Mouse (Mus musculus) intestine, embryonic 15.5 days (tissue): ENCODE results near the gene Usp49. TPM values are rescaled to one million over a fixed set of nuclear protein-coding genes. Genes with fewer than 3 reads are reported as not detected.
"Not testable (repeated sequence)": the region's sequence is repeated elsewhere in the genome, so short reads cannot be mapped to it uniquely, and the experiment has no call there.

Source experiments
- ATAC-seq: fragments of 200-750 bp; cut with Nextera tagmentation; 2 replicates; pipeline ENCODE4 v1.8.0; 2017; ENCODE audit warnings: moderate TSS enrichment, moderate library complexity
- H3K27ac ChIP-seq: fragments of 300-500 bp; sonication (generic); 2 replicates; pipeline ENCODE4 v1.5.1; 2015; ENCODE audit warnings: mild to moderate bottlenecking, inconsistent platforms
- H3K27me3 ChIP-seq: fragments of 300-500 bp; sonication (generic); replicated peaks from 2 replicates; pipeline ENCODE4 v1.6.1; 2015; ENCODE audit warnings: inconsistent platforms
- H3K36me3 ChIP-seq: fragments of 300-500 bp; sonication (generic); 2 replicates; pipeline ENCODE4 v1.6.1; 2015; ENCODE audit warnings: inconsistent platforms
- H3K4me1 ChIP-seq: fragments of 300-500 bp; sonication (generic); replicated peaks from 2 replicates; pipeline ENCODE4 v1.6.1; 2015; ENCODE audit warnings: inconsistent platforms
- H3K4me2 ChIP-seq: fragments of 300-500 bp; sonication (generic); replicated peaks from 2 replicates; pipeline ENCODE4 v1.6.1; 2015; ENCODE audit warnings: mild to moderate bottlenecking, inconsistent platforms
- H3K4me3 ChIP-seq: fragments of 300-500 bp; sonication (generic); replicated peaks from 2 replicates; pipeline ENCODE4 v1.5.1; 2015; ENCODE audit warnings: inconsistent platforms
- H3K9ac ChIP-seq: fragments of 300-500 bp; sonication (generic); 2 replicates; pipeline ENCODE4 v1.6.1; 2015; ENCODE audit warnings: inconsistent platforms
- H3K9me3 ChIP-seq: fragments of 300-500 bp; sonication (generic); 2 replicates; pipeline ENCODE4 v1.6.1; 2016; ENCODE audit warnings: inconsistent platforms
- WGBS: fragments of 180-500 bp; shearing (Covaris S2); methylation state at CpG from one replicate; pipeline ENCODE4 v1.1.7; 2015; 5-methylcytosine and 5-hydroxymethylcytosine counted together
- polyA plus RNA-seq: library from polyadenylated mRNA; unstranded; fragments of >200 nt; fragmentation: Nextera tagmentation; extraction: Ambion mirVana; gene quantifications from 2 replicates; pipeline ENCODE4 v1.2.1, GENCODE M21; 2015

Gene Usp49
- polyA plus RNA-seq, 1 experiment from 2014 or later = 5.9 TPM

DNA sequence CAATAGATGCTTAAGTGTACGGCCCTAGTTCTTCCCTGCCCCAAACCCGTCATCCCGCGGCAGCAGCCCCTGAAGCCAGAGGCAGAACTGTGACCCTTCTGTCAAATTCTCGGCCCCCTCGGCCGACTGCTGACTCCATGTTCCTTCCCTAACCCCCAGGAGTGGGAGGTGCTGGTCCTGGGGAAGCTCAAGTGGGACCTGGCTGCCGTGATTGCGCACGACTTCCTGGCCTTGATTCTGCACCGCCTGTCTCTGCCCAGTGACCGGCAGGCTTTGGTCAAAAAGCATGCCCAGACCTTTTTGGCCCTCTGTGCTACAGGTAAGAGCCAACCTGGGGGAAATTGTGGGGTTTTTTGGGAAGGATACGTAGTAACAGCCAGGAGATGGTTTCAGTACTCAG, 33.2 kb upstream of the Usp49 start:
- Histone ChIP-seq H3K27ac (peak overlapping the region; percentile 96), H3K36me3 (peaks cover 22% of the 10 kb centered on the region), H3K4me3 (peak overlapping the region; percentile 94), H3K4me1 (peaks cover 32% of the 10 kb centered on the region), H3K9me3 (no peaks in the 10 kb centered on the region), H3K9ac (peak overlapping the region; percentile 89; the same call in 1 of the 2 replicates), H3K4me2 (peak overlapping the region; percentile 79), H3K27me3 (no peaks in the 10 kb centered on the region)
- no peak for ATAC-seq
- 46% methylated on average over 13 of the region's 13 CpGs for WGBS

DNA sequence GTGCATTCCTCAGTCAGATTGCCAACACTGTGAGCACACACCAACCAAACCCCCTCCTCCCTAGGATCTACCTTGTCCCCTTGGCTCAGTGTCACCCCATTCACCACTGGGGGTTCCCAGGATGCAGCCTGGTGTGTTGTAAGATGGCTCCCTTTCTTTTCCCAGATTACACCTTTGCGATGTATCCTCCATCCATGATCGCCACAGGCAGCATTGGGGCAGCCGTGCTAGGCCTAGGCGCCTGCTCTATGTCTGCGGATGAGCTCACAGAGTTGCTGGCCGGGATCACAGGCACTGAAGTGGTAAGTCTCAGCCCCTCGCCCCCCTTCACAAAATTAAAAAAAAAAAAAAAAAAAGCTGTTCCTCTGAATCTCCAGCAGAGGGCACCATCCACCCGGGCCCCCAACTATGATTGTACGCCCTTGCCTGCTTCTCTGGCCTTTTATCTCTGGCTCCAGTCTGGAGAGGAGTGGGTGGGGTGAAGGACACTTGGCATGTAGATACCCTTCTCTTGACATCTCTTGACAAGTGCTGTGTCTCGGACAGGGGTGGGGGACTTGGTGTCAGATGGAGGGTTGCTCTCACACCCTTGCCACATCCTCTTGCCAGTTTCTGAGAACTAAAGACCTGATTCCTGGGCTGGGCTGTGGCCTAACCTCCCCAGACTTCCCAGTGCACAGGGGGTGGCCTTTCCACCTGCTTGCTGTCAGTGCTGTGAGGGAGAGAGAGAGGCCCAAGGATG, 32.5 kb upstream of the Usp49 start:
- H3K27ac ChIP-seq = peak overlapping the region; percentile 96
- H3K9me3 ChIP-seq = no peaks in the 10 kb centered on the region
- ATAC-seq = no peak
- WGBS = 19% methylated on average over 10 of the region's 10 CpGs
- H3K9ac ChIP-seq = peak overlapping the region; percentile 30; the same call in 1 of the 2 replicates
- no peaks in the 10 kb centered on the region for H3K27me3 ChIP-seq
- peaks cover 27% of the 10 kb centered on the region for H3K36me3 ChIP-seq
- peaks cover 27% of the 10 kb centered on the region for H3K4me1 ChIP-seq
- peak overlapping the region; percentile 79 for H3K4me2 ChIP-seq
- peak overlapping the region; percentile 94; the same call in 1 of the 2 replicates for H3K4me3 ChIP-seq

DNA sequence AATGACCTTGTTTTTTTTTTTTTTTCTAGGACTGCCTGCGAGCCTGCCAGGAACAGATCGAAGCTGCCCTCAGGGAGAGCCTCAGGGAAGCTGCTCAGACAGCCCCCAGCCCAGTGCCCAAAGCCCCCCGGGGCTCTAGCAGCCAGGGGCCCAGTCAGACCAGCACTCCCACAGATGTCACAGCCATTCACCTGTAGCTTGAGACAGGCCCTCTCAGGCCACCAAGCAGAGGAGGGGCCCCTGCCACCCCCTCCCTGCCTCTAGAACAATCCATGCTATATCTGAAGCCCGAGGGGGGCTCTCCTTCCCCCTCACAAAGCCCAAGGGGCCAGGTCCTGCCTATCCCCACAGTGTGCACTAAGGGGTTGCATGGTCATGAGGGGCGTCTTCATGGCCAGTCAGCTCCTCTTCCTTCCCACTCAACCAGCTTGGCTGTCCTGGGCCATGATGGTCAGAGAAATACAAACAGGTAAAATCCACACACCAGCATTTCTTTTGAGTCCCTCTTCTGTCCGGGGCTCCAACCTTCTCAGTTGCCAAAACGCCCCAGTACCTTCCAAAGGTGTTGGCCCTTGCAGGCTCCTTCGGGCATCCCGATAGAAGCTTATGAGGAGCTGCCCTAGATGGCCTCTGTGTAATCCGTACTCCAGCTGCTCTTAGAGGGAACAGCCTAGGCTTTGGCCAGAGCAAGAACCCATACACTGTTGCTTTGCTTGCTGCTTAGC, 31.7 kb upstream of the Usp49 start:
- H3K27me3 ChIP-seq, H3K4me2 ChIP-seq, H3K4me3 ChIP-seq, H3K9me3 ChIP-seq, ATAC-seq: not testable (repeated sequence)
- Histone ChIP-seq H3K36me3 (peaks cover 30% of the 10 kb centered on the region), H3K27ac (peak overlapping the region; percentile 96), H3K9ac (0 out of 2 replicates have a peak overlapping the region, but pooled peaks have one; percentile 10), H3K4me1 (peaks cover 27% of the 10 kb centered on the region)
- 75% methylated on average over 10 of the region's 10 CpGs for WGBS

DNA sequence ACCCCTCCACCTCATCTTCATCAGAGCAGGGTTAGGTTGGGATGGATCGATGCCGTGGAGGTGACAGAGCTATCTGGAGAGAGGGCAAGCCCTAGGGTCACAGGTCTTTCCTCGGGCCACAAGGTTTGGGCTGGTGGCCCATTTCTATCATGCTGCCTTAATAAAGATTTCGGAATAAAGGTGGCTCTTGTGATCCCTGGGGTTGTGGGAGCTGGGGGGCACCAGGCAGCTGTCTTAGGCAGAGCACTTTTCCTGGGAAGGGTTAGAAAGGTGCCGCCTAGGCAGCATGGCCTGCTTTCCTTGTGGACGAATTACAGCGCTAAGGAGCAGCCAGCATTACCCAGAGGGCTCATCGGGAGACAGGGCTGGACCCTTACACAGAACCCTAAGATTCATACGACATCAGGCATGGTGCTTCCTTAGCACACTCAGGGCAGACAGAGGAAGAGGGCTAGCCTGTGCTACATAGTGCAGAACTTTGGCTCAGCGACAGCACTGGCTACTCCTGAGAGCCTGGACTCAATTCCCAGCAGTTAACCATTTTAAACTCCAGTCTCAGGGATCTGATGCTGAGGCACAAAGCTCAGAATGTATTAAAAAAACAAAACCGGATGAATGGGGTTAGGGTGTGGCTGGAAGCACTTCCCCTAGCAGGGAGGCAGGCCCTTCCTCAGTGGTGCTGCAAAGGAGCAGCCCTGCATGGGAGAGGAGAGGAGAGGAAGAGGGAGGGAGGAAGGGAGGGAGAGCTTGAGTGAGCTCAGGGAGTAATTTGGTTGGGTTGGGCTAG, 30.8 kb upstream of the Usp49 start:
- Histone ChIP-seq H3K27ac (peak overlapping the region; percentile 56), H3K9ac (no peak overlapping the region)

DNA sequence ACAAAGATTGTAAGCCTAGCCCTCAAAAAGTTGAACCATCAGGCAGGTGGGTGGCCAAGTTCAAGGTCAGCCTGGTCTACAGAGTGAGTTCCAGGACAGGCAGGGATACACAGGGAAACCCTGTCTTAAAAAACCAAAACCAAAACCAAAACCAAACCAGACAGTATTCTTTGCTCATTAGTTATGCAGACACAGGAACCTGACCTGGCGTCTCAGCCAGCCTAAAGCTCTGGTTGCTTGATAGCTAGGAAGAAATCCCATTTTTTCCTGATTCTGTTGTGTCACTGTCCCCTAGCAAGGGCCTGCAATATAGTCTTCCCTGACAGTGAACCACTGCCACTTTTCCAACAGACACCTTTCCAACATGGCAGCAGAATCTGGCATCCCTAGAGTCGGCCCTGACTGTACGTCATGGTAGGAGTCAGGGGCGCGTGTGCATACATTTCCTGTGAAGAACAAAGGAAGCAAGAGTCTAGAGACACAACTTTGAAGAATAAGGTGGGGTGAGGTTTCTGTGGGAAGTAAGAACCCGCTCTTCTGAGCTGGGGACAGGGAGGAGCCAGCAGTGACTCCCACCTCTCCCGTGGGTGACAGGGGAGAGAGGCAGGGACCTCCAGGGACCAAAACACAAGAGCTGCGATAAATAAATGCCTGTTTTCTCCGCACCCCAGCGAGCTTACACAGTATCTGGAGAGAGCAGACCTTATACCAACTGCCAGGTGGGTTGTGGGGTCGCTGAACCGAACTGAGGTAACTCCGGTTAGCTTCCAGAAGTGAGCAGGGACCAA, 29.7 kb upstream of the Usp49 start:
- Histone ChIP-seq H3K36me3 (peaks cover 45% of the 10 kb centered on the region), H3K9ac (no peak overlapping the region), H3K27me3 (no peaks in the 10 kb centered on the region), H3K27ac (peak overlapping the region; percentile 27), H3K4me1 (peaks cover 27% of the 10 kb centered on the region), H3K4me3 (no peak overlapping the region), H3K9me3 (no peaks in the 10 kb centered on the region), H3K4me2 (no peak overlapping the region)
- 82% methylated on average over 13 of the region's 13 CpGs for WGBS
- ATAC-seq = no peak

More for the DNA sequence above, 30.8 kb upstream of the Usp49 start:
- 74% methylated on average over 11 of the region's 11 CpGs for WGBS
- Histone ChIP-seq H3K27me3 (no peaks in the 10 kb centered on the region), H3K4me1 (peaks cover 27% of the 10 kb centered on the region), H3K4me3 (no peak overlapping the region), H3K9me3 (no peaks in the 10 kb centered on the region), H3K36me3 (peaks cover 36% of the 10 kb centered on the region), H3K4me2 (no peak overlapping the region)
- ATAC-seq = no peak

DNA sequence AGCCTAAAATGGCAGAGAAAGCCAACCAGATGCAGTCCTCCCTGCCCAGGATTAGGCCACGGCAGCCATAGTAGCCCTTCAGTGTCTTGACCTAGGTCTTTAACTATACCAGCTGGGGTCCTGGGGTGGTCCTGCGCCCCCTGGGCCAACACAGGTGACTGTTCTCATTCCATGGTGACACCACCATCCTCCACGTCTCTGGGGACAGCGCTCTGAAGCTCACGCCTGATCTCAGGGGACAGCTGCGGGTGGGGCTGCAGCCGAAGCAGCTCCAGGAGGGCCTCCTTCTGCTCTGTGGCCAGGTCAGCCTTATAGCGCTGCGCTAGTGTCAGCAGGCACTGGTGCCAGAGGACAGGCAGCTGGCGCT, 29.1 kb upstream of the Usp49 start:
- H3K4me2 ChIP-seq = no peak overlapping the region
- no peaks in the 10 kb centered on the region for H3K27me3 ChIP-seq
- H3K36me3 ChIP-seq = peaks cover 48% of the 10 kb centered on the region
- peaks cover 23% of the 10 kb centered on the region for H3K4me1 ChIP-seq
- no peak overlapping the region for H3K27ac ChIP-seq
- WGBS = 85% methylated on average over 10 of the region's 10 CpGs
- H3K4me3 ChIP-seq = no peak overlapping the region
- H3K9me3 ChIP-seq = no peaks in the 10 kb centered on the region
- ATAC-seq = no peak
- H3K9ac ChIP-seq = no peak overlapping the region

DNA sequence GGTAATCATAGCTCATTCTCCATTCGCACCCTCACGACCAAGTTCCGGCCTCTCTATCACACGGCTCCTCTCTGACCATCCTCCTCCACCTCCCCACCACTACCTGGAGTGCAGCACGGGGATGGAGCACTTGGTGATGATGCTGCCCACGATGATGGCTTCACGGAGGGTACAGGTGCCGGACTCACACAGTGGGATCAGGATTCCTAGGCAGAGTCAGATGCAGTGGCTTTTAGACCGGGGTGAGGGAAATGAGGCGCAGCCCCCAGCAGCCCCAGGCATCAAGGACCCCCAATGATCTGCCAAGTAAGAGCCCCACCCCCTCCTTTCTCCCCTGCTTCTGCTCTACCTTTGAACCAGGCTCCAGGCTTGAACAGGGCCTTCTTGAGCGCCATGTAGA, 28.2 kb upstream of the Usp49 start:
- ATAC-seq = no peak
- Histone ChIP-seq H3K4me2 (no peak overlapping the region), H3K4me1 (peaks cover 14% of the 10 kb centered on the region), H3K27ac (no peak overlapping the region), H3K9me3 (no peaks in the 10 kb centered on the region), H3K9ac (no peak overlapping the region), H3K27me3 (no peaks in the 10 kb centered on the region), H3K36me3 (peaks cover 56% of the 10 kb centered on the region), H3K4me3 (no peak overlapping the region)
- WGBS = 95% methylated on average over 11 of the region's 11 CpGs

DNA sequence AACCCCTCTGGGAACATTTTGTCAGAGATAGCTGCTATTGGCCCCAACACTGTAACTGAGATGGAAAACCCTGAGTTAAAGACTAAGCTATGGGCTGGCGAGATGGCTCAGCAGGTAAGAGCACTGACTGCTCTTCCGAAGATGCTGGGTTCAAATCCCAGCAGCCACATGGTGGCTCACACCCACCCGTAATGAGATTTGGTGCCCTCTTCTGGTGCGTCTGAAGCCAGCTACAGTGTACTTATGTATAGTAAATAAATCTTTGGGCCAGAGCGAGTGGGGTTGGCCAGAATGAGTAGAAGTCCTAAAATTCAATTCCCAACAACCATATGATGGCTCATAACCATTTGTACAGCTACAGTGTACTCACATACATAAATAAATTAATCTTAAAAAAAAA, 24.3 kb upstream of the Usp49 start:
- 71% methylated on average over 5 of the region's 5 CpGs for WGBS
- H3K36me3 ChIP-seq = peaks cover 45% of the 10 kb centered on the region
- no peak overlapping the region for H3K9ac ChIP-seq

DNA sequence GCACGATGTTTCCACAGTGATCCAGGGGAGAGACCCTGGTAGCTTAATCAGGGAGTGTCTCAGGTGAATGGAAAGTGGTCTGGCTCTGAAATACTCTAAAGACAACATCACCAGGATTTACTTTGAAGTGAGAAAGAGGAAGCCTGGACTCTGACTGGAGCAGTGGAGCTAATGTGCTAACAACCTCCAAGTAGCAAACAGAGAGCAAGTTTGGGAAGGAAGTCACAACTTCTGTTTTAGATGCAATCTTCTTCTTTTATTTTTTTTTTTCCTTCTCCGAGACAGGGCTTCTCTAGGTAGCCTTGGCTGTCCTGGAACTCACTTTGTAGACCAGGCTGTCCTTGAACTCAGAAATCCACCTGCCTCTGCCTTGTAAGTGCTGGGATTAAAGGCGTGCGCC, 21.3 kb upstream of the Usp49 start:
- WGBS = 87% methylated on average over 4 of the region's 4 CpGs
- H3K27me3 ChIP-seq = no peaks in the 10 kb centered on the region

More for the DNA sequence above, 24.3 kb upstream of the Usp49 start:
- ATAC-seq = no peak
- Histone ChIP-seq H3K27me3 (no peaks in the 10 kb centered on the region), H3K4me1 (0 out of 2 replicates have a peak, but pooled peaks cover 4% of the 10 kb centered on the region), H3K4me3 (no peak overlapping the region), H3K9me3 (no peaks in the 10 kb centered on the region), H3K27ac (no peak overlapping the region), H3K4me2 (no peak overlapping the region)

DNA sequence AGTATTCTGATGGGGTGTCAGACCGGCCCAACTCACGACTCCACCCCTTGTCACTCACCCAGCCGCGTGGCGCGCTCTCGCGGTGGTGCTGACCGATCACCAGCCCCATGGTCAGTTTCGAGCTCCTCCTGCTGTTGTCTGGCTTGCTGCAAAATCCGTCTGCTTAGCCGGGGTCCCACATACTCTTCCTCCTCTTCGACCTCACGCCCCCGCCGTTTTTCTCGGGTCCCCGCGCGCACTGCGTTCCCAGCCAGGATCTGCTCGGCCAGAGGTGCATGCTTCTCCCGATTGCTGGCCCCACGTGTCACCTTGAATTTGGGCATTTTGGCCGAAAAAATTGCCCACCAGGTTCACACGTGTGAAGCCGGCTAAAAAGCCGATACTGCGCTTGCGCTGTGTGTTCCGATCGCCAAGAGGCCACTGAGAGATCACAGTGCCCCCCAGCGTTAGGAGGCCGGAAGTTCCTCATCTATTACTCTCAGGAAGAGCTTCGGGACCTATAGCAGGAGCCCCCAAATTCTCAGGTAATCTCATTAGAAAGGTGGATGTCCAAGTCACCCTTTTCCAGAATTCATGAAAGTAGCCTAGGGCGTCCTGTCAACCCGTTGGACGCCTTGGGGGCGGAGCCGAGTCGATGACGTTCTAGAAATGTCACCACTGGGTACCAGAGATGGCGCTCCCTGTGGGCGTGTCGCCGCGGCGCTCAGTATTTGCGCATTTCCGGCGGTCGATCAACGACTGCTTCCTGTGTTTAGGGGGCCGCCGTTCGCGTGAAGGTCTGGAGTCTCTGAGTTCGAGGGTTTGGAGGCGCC, 19.4 kb upstream of the Usp49 start, which contains the start of the genes Bysl, Med20 and Gm20517:
Bysl (minus strand) TSS at position 644 of the 812 bp plus-strand sequence.
Med20 (plus strand) TSS at position 734 of the 812 bp plus-strand sequence.
Gm20517 (plus strand) TSS at position 741 of the 812 bp plus-strand sequence.
- Histone ChIP-seq H3K27me3 (no peaks in the 10 kb centered on the region), H3K4me2 (peak within 1 kb of the TSS; percentile 79), H3K4me1 (peaks cover 16% of the 10 kb centered on the region), H3K9ac (peak within 1 kb of the TSS; percentile 68), H3K36me3 (peaks cover 15% of the 10 kb centered on the region), H3K27ac (peak within 1 kb of the TSS; percentile 64), H3K9me3 (no peaks in the 10 kb centered on the region), H3K4me3 (peak within 1 kb of the TSS; percentile 74)
- under 1% methylated on average over 59 of the region's 59 CpGs for WGBS
- ATAC-seq = peak; percentile 96

More for the DNA sequence above, 21.3 kb upstream of the Usp49 start:
- Histone ChIP-seq H3K4me2 (no peak overlapping the region), H3K9me3 (no peaks in the 10 kb centered on the region), H3K9ac (no peak overlapping the region), H3K36me3 (peaks cover 26% of the 10 kb centered on the region; the same call in 1 of the 2 replicates), H3K4me1 (peaks cover 16% of the 10 kb centered on the region), H3K27ac (no peak overlapping the region), H3K4me3 (no peak overlapping the region)
- no peak for ATAC-seq

DNA sequence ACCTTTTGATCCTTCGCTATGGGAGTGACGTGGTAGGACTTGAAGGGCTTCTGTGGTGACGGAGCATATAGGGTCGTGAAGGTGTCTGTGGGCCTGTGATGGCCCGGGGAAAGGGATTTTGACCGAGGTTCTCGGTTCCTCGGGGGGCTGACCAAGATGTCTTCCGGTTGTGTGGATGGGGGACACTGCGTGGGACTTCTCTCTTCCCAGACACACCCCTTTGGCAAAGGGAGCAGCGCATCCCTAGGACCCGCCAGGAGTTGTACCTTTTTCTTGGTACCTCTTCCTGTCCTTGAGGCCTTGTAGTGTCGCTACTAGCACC, 18.9 kb upstream of the Usp49 start:
- Histone ChIP-seq H3K9ac (peak overlapping the region; percentile 68), H3K27ac (peak overlapping the region; percentile 24; the same call in 1 of the 2 replicates), H3K4me1 (peaks cover 16% of the 10 kb centered on the region), H3K9me3 (no peaks in the 10 kb centered on the region), H3K4me3 (peak overlapping the region; percentile 74), H3K36me3 (peaks cover 13% of the 10 kb centered on the region), H3K27me3 (no peaks in the 10 kb centered on the region), H3K4me2 (peak overlapping the region; percentile 79)
- ATAC-seq = no peak
- WGBS = under 1% methylated on average over 13 of the region's 13 CpGs
